Mouse (Mus musculus) kidney, adult 9 months (tissue): ENCODE results near the gene Olfr1489.
"Not testable (repeated sequence)": the region's sequence is repeated elsewhere in the genome, so short reads cannot be mapped to it uniquely, and the experiment has no call there.

Source experiments
- DNase-seq: peaks from one replicate; pipeline ENCODE4 v3.0.0; 2022

The Olfr1489 gene

GRCm38 (mm10) chr19:13631321-13631720 lies at the start of gene Olfr1489:
TSS of gene Olfr1489 (plus strand) at chr19:13631621.
- DNase-seq, result no peak

- no peak for DNase-seq
Observed at GRCm38 (mm10) chr19:13583211-13583610, 48.2 kb upstream of the Olfr1489 start, which contains the start of gene Olfr1484. TSS of gene Olfr1484 (plus strand) at chr19:13583511.

GRCm38 (mm10) chr19:13617075-13617474 lies 14.3 kb upstream of the Olfr1489 start, which contains the start of gene Olfr1487:
TSS of gene Olfr1487 (plus strand) at chr19:13617375.
- not testable (repeated sequence) for DNase-seq

- no peak for DNase-seq
Observed at GRCm38 (mm10) chr19:13650791-13651190, 19.4 kb downstream of the Olfr1489 start, which contains the start of gene Olfr1490. TSS of gene Olfr1490 (plus strand) at chr19:13651091.
